Mouse (Mus musculus): ENCODE measurements around the gene Scrg1. TPM values are rescaled to one million over a fixed set of nuclear protein-coding genes. Genes with fewer than 3 reads are reported as not detected.
"Not testable (repeated sequence)": the region's sequence is repeated elsewhere in the genome, so short reads cannot be mapped to it uniquely, and the experiment has no call there.

Scrg1 gene
- total RNA-seq, 2 experiments from 2014 or later = 0.45 to 1.2 TPM

- no peak for DNase-seq
These were observed 55.1 kb downstream of the Scrg1 start for GRCm38 (mm10) chr8:57510791-57511315.

DNA sequence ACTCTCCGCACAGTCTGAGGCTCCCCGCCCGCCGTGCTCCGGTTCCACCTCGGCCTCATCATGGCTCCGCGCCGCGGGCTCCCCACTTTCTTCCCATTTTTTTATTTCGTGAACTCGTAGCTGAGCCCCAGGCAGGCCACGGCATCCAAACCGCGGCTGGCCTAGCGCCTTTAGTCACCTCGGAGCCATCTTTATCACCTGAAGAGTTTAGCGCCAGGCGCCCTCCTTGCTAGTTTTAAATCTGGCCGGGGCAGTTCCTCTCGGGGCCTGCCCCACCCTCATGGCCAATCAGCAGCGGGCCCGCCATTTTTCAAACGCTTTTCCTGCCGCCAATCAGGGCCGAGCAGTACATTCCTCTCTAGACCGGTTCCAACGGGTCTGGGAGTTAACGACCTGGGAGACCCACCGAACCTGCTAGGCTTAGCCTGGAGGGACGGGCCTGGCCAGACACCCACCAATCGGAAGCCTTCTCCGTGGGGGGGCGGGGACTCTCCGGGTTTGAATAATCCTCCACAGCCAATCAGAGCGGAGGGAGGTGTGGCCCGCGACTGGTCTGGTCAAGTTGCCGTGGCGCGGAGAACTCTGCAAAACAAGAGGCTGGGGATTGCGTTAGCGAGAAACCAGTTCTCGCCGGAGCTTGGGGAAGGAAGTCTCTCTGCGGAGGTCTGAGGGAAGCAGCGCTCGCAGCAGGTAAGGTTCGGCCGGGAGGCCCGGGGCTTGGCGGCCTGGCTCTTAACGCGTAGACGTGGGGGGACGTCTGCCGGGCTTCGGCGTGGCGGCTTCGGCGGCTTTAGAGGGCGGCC, 55.8 kb downstream of the Scrg1 start, which contains the start of gene Hmgb2:
Hmgb2 (plus strand) TSS at position 592 of the 803 bp plus-strand sequence.
- DNase-seq = peak; percentile 100

GRCm38 (mm10) chr8:57512141-57513056, 56.7 kb downstream of the Scrg1 start:
- DNase-seq = peak; percentile 64

- DNase-seq = not testable (repeated sequence)
These were observed 57.5 kb downstream of the Scrg1 start for GRCm38 (mm10) chr8:57513178-57513661.

DNA sequence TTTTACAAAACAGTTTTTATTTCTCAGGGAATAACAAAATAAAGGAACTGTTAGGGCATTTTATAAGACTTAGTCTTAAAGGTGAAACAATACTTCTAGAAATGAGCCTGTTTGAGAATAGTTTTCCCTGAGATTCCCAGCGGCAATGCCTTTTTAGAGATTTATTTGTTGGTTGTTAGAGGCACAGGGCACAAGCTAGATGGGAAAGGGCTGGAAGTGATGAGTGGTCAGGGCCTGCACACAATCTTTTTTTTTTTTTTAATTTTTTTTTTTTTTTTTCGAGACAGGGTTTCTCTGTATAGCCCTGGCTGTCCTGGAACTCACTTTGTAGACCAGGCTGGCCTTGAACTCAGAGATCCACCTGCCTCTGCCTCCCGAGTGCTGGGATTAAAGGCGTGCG, 61.0 kb downstream of the Scrg1 start:
- not testable (repeated sequence) for DNase-seq

DNA sequence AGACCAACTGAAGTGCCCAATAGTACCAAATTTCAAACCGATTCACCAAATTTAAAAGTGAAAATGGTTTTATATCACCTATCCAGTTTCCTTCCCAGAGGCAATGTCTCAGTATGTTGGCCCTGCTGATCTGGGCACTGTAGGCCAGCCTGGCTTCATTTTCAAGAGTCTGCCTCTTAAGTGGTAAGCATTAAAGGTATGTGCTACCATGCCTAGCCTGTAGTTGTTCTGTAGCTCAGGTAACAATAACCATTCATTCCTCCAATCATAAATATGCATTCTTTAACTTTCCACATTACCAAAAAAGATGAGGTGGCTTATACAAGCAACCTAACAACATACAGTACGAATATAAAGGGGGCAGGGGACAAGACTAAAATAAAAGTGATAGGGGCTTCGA, 62.0 kb downstream of the Scrg1 start:
- no peak for DNase-seq

GRCm38 (mm10) chr8:57520186-57520786, 64.6 kb downstream of the Scrg1 start:
- no peak for DNase-seq

Other genes starting within 250 kb of the Scrg1 start
- 10 to 100 TPM; 32.2 to 38.4 TPM for gene Hand2, start 134.9 kb upstream of the Scrg1 start, total RNA-seq (2021)
- 10 to 100 TPM in 1 of 2 experiments, 1 to 10 TPM in 1; 9.8 to 10.3 TPM for gene Sap30, start 31.9 kb downstream of the Scrg1 start, total RNA-seq (2021)
- 10 to 100 TPM; 79.0 to 96.4 TPM for gene Hmgb2, start 56.0 kb downstream of the Scrg1 start, total RNA-seq (2021)
- 10 to 100 TPM; 13.1 to 15.3 TPM for gene Galnt7, start 197.1 kb downstream of the Scrg1 start, total RNA-seq (2021)

Data from adrenal gland, postnatal 10 days (tissue).